Mouse (Mus musculus): ENCODE data around the gene Kazn. TPM values are rescaled to one million over a fixed set of nuclear protein-coding genes. Genes with fewer than 3 reads are reported as not detected.

The Kazn gene
- polyA plus RNA-seq, 1 experiment from 2014 or later = not detected

DNA sequence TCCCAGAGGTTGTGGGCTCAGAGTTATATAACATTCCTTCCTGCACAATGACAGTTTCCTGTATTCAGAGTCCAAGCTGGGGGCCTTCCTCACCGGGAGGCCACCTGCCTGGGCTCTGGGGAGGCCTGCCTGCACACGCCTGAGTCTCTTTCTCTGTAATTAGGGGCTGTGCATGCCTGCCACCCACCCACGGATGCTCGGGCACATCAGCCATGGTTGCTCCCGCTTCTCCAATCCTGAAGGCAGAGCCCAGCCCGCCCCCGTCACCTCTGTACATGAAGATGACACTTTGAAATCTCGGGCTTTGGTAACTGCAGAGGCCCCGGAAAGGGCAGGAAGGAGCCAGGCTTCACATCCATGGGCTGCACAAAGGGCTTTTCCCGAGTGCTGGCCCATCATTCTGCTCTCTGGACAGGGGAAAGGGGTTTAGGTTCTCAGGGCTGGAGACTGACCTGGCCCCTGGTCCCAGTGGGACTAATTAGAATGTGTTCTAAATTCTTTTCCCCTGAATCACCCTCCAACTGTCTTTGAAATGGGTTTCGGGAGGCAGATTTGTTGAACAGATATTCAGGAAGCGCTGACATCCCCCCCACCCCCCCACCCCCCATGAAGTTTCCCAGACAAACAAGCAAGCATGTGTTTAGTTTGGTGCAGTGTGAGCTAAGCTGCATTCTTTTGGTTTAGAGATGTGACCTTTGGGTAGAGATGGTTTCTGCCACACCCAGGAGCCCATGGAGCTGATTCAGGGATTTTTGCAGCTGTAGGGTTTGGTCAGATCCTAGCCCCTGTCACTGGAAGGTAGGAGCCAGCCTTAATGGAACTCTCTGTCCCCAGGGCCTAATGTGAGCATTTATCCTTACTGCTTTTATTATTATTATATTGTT, 12.5 kb upstream of the Kazn start:
- 64% methylated on average over 12 of the region's 12 CpGs for WGBS (ENCODE audit: missing documents)
- no peaks in the 10 kb centered on the region for H3K36me3 ChIP-seq (ENCODE audit: inconsistent target)
- no peak overlapping the region for H3K4me3 ChIP-seq (ENCODE audit: inconsistent target)
- H3K27ac ChIP-seq = no peak overlapping the region
- H3K79me2 ChIP-seq (ENCODE audit: inconsistent target) = no peaks in the 10 kb centered on the region

DNA sequence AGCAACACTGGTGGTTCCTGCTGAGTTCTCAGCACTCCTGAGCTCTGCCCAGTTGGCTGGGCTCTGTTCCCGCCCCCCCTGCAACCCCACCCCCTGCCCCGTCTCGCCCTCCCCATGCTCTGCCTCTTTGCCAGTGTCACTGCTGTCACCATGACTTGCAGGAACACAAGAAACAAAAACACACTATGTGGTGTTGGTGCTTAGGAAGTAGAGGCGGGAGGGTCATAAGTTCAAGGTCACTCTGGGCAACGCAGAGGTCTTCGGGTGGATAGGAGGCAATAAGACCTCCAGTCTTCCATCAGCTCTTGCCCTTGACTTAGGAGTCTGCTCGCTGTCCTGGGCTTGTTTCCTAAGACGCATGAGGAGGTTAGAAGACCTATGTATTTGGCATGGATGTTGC, 10.9 kb upstream of the Kazn start:
- WGBS (ENCODE audit: missing documents) = 94% methylated on average over 5 of the region's 8 CpGs
- no peaks in the 10 kb centered on the region for H3K36me3 ChIP-seq (ENCODE audit: inconsistent target)
- H3K79me2 ChIP-seq (ENCODE audit: inconsistent target) = no peaks in the 10 kb centered on the region
- no peak overlapping the region for H3K27ac ChIP-seq
- H3K4me3 ChIP-seq (ENCODE audit: inconsistent target) = no peak overlapping the region

DNA sequence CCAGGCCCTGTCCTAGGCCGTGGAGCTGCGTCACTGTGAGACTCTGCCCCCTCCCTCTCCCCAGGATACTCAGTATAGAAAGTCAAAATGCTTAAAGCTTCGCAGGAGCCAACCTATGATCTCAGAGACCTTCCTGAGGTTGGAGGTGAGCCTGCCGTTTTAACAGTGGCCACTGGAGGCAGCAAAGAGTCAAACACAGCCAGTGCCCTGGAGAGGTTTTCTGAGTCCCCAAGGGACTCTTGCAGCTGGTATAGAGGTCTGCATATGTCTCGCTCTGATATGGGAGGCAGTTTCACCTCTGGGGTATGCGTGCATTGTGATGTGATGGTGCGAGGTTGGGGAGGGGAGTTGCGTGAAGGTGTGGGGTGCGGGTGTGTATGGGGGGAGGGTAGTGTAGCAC, 10.2 kb upstream of the Kazn start:
- Histone ChIP-seq H3K36me3 (ENCODE audit: inconsistent target) (no peaks in the 10 kb centered on the region), H3K79me2 (ENCODE audit: inconsistent target) (no peaks in the 10 kb centered on the region), H3K27ac (no peak overlapping the region), H3K4me3 (ENCODE audit: inconsistent target) (no peak overlapping the region)
- 24% methylated on average over 9 of the region's 9 CpGs for WGBS (ENCODE audit: missing documents)

DNA sequence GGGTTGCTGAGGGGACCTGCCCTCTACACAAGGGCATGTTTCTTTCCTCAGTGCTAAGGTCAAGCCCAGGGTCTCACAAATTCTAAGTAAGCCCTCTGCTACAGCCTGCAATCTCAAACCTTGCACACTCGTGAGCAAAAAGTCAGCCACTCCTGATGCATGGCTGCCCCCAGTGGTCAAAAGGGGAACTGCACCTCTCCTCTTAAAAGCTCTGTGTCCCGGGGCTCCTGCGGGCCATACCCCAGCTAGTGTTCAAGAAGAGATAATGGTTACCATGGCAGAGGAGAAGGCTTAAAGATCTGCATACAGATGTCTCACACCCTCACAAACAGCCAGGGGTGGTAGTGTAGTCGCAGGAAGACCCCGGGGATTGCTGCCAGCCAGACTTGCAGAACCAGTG, 9.2 kb upstream of the Kazn start:
- WGBS (ENCODE audit: missing documents) = 17% methylated on average over 5 of the region's 5 CpGs
- no peaks in the 10 kb centered on the region for H3K79me2 ChIP-seq (ENCODE audit: inconsistent target)
- H3K36me3 ChIP-seq (ENCODE audit: inconsistent target) = no peaks in the 10 kb centered on the region
- H3K4me3 ChIP-seq (ENCODE audit: inconsistent target) = no peak overlapping the region
- no peak overlapping the region for H3K27ac ChIP-seq

DNA sequence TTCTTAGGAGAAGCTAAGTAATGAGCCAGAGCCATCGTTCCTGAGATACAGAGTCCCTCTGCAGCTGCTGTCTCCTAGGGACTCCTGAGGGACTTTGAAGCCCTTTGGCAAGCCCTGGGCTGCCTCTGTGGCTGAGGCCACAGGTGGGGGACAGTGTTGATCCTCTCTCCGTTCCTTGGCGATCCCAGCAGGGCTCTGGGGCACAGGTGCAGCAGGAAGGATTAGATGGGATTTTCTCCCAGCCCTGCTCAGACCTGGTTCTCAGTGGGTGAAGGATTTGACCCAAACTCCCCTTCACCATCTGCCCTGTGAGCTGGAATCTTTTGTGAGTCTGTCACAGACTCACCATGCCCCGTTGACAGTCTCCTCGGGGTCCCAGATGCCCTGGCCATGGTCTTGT, 7.5 kb upstream of the Kazn start:
- no peak overlapping the region for H3K4me3 ChIP-seq (ENCODE audit: inconsistent target)
- no peaks in the 10 kb centered on the region for H3K79me2 ChIP-seq (ENCODE audit: inconsistent target)
- WGBS (ENCODE audit: missing documents) = 84% methylated on average over 5 of the region's 5 CpGs
- no peak overlapping the region for H3K27ac ChIP-seq
- no peaks in the 10 kb centered on the region for H3K36me3 ChIP-seq (ENCODE audit: inconsistent target)

DNA sequence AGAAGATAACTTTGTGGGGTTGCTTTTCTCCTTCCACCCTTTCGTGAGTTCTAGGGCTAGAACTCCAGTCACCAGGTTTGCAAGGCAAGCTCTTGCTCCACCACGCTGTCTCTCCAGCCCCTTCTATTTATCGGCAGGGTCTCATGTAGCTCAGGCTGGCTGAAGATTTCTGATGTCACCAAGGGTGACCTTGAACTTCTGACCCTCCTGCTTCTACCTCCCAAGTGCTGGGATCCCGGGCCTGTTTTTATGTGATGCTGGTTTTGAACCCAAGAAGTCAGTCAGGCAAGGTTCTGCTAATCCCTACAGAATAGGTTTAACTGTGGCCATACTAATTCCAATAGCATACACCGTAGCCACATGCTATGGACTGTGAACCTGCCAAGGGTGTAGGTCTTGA, 5.4 kb upstream of the Kazn start:
- H3K36me3 ChIP-seq (ENCODE audit: inconsistent target) = no peaks in the 10 kb centered on the region
- no peak overlapping the region for H3K27ac ChIP-seq
- H3K4me3 ChIP-seq (ENCODE audit: inconsistent target) = no peak overlapping the region
- H3K79me2 ChIP-seq (ENCODE audit: inconsistent target) = no peaks in the 10 kb centered on the region
- 94% methylated on average over 5 of the region's 5 CpGs for WGBS (ENCODE audit: missing documents)

DNA sequence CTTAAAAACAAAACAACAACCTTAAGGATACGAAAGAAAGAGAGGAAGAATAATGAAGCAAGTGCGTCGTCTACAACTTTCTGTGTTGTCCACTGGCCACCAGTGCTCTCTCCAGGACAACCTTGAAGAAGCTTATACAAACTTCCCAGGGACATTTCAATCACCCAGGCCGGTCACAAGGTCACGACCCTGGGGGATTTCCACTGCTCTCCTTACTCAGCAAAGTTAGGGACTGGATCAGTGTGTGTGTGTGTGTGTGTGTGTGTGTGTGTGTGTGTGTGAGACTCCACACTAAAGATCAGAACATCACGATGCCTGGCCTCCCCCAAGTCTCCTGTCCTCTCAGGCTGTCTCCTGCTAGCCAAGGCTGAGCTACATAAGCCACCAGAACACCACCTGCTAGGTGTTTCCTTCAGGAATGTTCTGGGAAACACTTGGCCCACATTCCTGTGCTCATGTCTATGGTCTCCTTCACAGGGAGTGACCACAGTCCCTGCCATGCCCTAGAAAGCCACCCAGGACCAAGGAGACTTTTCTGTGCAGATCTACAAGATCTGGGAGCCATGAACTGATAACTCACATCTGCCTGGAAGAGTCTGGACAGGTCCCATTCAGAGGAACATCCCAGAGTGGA, 3.7 kb upstream of the Kazn start:
- Histone ChIP-seq H3K27ac (no peak overlapping the region), H3K79me2 (ENCODE audit: inconsistent target) (no peaks in the 10 kb centered on the region), H3K36me3 (ENCODE audit: inconsistent target) (no peaks in the 10 kb centered on the region), H3K4me3 (ENCODE audit: inconsistent target) (no peak overlapping the region)
- WGBS (ENCODE audit: missing documents) = 88% methylated on average over 6 of the region's 6 CpGs

DNA sequence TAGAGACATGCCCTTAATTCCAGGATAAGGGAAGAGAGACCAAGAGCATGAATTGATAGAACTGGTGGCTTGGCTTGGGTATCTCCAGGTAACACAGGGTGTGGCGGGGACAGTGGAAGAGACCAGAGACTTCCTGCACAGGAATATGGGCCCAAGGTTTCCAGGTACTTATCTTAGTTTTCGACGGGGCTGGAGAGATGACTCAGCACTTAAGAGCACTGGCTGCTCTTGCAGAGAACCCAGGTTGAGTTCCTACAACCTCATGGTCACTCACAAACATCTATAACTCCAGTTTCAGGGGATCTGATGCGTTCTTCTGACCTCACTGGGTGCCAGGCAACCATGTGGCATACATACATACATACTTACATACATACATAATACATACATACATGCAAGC, 3.0 kb upstream of the Kazn start:
- Histone ChIP-seq H3K36me3 (ENCODE audit: inconsistent target) (no peaks in the 10 kb centered on the region), H3K4me3 (ENCODE audit: inconsistent target) (no peak overlapping the region), H3K27ac (no peak overlapping the region), H3K79me2 (ENCODE audit: inconsistent target) (no peaks in the 10 kb centered on the region)
- WGBS (ENCODE audit: missing documents) = 30% methylated on average over 4 of the region's 4 CpGs

DNA sequence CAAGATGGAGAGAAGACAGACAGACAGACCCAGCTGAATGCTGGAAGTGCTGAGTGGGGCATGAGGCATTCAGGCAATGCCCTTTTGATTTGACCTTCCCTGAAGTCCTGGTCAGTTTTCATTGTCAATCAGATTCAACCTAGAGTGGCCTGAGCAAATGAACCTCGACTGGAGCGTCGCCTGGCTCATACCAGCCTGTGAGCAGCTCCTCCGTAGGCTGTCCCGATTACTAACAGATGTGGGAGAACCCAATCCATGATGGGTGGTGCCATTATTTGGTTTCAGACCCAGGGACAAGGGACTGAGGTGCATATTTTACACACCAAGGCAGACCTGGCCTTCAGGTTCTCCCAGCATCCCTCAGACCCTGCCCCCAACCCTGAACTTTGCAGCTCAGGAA, 1.7 kb upstream of the Kazn start:
- Histone ChIP-seq H3K27ac (no peak overlapping the region), H3K79me2 (ENCODE audit: inconsistent target) (no peaks in the 10 kb centered on the region), H3K4me3 (ENCODE audit: inconsistent target) (no peak overlapping the region), H3K36me3 (ENCODE audit: inconsistent target) (no peaks in the 10 kb centered on the region)
- WGBS (ENCODE audit: missing documents) = 93% methylated on average over 5 of the region's 5 CpGs

DNA sequence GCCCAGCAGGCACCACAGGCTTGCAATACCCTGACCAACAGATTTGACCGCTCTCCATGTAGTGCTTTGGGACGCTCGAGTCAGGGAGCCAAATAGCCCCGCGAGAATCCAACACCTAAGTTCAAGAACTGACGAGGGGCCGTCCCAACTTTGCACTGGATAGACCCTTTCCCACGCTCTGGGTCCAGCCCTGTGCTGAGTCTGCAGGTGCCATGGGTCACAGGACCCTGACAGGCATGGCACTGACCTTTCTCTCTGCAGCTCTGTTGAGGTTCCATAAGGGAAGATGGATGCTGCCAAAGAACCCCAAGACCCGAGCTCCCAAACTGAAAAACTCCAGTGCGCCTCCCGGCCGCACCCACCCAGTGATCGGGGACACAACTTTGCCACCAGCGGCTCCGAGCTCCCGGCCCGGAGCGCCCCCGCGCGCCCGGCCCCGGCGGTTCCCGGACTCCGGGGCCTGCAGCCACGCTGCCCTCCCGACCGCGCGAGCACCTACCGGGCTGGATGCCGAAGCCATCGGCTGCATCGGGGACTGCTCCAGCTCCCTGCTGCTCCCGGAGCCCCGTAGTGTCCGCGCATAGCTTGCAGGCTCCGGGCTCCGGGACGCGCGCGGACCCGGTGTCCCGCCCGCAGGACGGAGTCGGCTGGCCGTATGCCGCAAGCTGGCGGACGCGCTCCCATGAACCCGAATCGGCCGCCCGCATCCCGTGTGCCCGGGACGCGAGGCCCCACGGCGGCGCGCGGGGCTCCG, 538 bp downstream of the Kazn start:
- H3K79me2 ChIP-seq (ENCODE audit: inconsistent target) = no peaks in the 10 kb centered on the region
- H3K36me3 ChIP-seq (ENCODE audit: inconsistent target) = no peaks in the 10 kb centered on the region
- 1% methylated on average over 65 of the region's 69 CpGs for WGBS (ENCODE audit: missing documents)
- no peak overlapping the region for H3K27ac ChIP-seq
- H3K4me3 ChIP-seq (ENCODE audit: inconsistent target) = no peak overlapping the region

DNA sequence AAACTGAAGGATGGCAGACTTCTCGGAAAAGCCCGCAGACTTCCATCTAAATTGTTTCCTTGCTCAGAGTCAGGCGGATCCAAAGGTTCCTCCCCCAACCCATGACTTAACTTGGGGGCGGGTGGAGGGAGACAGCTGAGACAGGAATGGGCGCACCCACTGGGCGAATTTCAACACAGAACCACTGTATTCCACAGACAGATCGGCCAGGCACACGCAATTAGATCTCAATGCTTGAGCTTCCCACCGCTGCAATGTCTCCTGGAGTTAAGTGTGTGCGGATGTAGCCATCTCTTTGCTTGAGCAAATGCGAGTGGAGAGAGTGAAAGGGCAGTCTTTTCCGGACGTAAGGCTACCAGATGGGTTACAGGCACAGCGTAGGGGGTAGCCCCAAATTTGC, 1.2 kb downstream of the Kazn start:
- WGBS (ENCODE audit: missing documents) = 31% methylated on average over 14 of the region's 14 CpGs
- Histone ChIP-seq H3K36me3 (ENCODE audit: inconsistent target) (no peaks in the 10 kb centered on the region), H3K79me2 (ENCODE audit: inconsistent target) (no peaks in the 10 kb centered on the region), H3K4me3 (ENCODE audit: inconsistent target) (no peak overlapping the region), H3K27ac (no peak overlapping the region)

DNA sequence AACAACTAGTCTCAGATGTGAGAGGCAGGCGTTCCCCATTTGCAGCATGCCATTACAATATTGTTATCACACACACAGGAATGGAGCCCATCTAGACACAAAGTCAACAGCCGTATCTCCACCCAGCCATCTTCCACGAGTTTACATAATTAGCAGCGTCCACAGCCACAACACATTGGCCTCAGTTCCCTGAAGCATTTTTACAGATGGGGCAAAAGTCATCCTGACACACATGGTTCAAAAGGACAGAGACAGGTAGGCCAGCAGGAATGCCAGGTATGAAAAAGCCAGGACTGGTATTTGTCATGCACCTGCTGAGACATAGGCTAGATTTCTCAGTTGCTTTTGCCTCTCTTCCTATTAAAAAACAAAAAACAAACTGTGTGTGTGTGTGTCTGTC, 2.5 kb downstream of the Kazn start:
- no peak overlapping the region for H3K4me3 ChIP-seq (ENCODE audit: inconsistent target)
- no peaks in the 10 kb centered on the region for H3K36me3 ChIP-seq (ENCODE audit: inconsistent target)
- WGBS (ENCODE audit: missing documents) = 87% methylated on average over 4 of the region's 4 CpGs
- no peak overlapping the region for H3K27ac ChIP-seq
- H3K79me2 ChIP-seq (ENCODE audit: inconsistent target) = no peaks in the 10 kb centered on the region

DNA sequence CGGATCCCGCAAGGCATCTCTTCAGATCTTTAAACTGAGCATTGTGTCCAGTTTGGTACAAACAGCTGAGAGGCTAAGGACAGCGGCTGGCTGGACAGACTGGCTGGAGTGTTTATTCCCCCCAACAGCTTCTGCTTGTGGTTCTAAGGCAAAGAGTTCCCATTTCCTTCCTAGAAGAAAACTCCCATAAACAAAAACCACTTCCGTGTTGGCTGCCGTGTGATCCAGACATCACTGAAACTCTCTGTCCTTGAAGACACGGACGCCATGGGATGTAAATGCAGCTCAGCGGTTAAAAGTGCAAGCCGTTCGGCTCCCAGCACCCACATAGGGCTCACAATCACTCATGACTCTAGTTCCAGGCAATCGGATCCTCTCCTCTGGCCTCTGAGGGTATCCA, 3.8 kb downstream of the Kazn start:
- Histone ChIP-seq H3K27ac (no peak overlapping the region), H3K79me2 (ENCODE audit: inconsistent target) (no peaks in the 10 kb centered on the region), H3K4me3 (ENCODE audit: inconsistent target) (no peak overlapping the region), H3K36me3 (ENCODE audit: inconsistent target) (no peaks in the 10 kb centered on the region)
- 93% methylated on average over 11 of the region's 11 CpGs for WGBS (ENCODE audit: missing documents)

DNA sequence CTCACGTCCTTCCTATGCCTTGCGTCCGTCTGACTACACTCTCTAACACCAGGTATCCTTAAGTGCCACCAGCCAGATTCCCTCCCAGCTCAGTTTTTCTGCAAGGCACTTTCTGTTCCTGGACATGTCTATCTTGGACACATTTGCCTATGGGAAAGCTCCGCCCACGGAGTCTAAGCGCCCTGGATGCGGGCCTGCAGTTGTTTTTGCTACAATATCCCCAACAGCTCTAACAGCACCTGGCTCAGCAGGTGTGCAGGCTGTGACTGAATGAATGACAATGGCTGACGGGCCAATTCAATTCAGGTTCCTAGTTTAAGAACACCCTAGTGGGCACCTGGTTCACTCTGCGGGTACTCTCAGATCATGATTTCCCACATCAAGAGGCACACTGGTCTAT, 4.4 kb downstream of the Kazn start:
- H3K4me3 ChIP-seq (ENCODE audit: inconsistent target) = no peak overlapping the region
- H3K36me3 ChIP-seq (ENCODE audit: inconsistent target) = no peaks in the 10 kb centered on the region
- 92% methylated on average over 9 of the region's 9 CpGs for WGBS (ENCODE audit: missing documents)
- H3K79me2 ChIP-seq (ENCODE audit: inconsistent target) = no peaks in the 10 kb centered on the region
- no peak overlapping the region for H3K27ac ChIP-seq

All from macrophage (primary cell).